Mouse (Mus musculus) heart, adult 11 months (tissue): ENCODE data around the gene Lrrc14b.

Experiments
- DNase-seq: peaks from one replicate; pipeline ENCODE4 v3.0.0; 2022

The Lrrc14b gene

GRCm38 (mm10) chr13:74363859-74364235 lies at the start of gene Lrrc14b:
TSS of gene Lrrc14b (minus strand) at chr13:74364005.
- peak; percentile 97 for DNase-seq

GRCm38 (mm10) chr13:74399298-74399839 lies 35.6 kb upstream of the Lrrc14b start, which contains the start of gene Ftl1-ps1:
TSS of gene Ftl1-ps1 (plus strand) at chr13:74399694.
- no peak for DNase-seq

- DNase-seq: no peak
Measured at GRCm38 (mm10) chr13:74391156-74391555, 27.4 kb upstream of the Lrrc14b start.

DNA sequence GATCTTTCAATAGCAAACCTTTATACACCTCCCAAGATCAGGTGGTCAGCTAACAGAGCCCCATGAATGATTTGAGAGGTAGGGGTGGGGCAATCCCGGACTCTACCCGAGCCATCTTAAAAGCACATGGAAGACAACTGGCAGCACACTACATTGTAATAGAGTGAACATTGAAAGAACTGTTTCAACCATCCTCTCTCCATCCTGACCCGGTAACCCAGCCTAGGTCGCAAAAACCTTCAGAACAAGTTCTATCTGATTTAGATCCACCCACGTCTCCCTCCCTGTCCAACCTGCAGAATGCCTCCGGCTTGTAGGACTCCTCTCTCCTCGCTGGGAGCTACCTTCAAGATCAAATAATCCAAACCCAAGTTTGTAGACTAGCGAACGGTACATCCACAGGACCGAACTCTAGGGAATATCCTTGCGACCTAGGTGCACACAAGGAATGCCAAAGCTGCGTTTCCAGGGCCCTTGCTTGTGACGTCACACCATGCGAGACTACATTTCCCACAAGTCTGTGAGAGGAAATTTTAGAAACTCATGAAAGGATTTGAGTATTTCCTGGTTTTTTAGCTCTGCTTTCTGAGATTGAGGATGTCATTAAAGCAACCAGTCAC lies 26.7 kb upstream of the Lrrc14b start, which contains the start of gene Zfp72:
Gene Zfp72, minus strand, starts transcription at position 466 of the 620 bp plus-strand sequence.
- DNase-seq: peak; percentile 96

GRCm38 (mm10) chr13:74389730-74390129 lies 25.9 kb upstream of the Lrrc14b start:
- DNase-seq: no peak

DNA sequence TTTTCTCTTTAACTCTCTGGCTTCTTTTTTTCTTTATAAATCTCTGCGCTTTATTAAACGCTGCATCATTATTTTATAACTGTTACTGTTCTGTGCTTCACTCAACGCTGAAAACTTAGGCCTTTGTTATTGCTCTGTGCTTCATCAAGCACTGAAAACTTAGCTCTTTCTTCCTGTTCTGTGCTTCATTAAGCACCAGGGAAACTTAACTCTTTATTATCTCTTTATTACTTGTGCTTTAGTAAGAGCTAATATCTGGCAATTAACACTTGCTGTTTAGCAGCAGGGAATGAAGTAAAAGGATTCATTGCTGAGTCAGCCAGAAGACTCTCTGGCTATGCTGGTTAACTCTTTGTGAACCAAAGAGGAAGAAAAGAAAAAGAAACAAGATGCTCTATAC lies 18.5 kb upstream of the Lrrc14b start:
- DNase-seq: no peak

DNA sequence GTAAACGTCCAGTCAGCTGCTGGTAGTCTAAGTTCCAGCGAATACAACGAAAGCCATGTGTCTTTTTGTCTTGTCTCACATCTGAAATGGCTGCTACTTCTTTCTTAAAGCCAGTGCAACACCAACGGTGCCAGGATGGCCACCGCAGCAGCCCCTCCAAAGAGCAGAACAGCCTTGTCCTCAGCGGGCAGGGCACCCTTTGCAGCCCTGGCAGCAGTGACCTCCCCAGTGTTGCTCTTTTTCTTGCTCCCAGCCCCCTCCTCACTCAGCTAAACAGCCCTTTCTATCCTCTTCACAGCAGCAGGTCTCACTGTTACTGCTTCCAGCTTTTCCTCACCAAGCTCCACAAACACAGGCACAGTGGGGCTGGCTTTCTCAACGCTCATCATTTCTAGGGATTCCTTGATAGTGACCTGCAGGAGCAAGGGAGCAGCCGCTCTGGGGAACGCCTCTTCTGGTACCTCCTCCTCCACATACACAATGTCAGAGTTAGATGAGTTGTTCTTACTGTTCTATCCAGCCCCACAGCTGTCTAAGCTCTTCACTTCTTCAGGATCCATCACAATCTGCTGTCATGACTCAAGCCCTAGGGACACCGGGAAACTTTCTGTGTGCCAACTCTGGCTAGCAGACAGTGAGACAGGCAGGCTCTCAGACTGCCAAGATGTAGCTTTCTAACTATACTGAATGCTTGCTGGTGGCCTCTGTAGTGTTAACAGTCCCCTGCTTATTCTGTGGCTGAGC lies 17.9 kb upstream of the Lrrc14b start:
- no peak for DNase-seq

GRCm38 (mm10) chr13:74363176-74363858 lies 488 bp downstream of the Lrrc14b start:
- peak; percentile 93 for DNase-seq

- DNase-seq: peak; percentile 85
Measured at GRCm38 (mm10) chr13:74362218-74362617, 1.6 kb downstream of the Lrrc14b start.

DNA sequence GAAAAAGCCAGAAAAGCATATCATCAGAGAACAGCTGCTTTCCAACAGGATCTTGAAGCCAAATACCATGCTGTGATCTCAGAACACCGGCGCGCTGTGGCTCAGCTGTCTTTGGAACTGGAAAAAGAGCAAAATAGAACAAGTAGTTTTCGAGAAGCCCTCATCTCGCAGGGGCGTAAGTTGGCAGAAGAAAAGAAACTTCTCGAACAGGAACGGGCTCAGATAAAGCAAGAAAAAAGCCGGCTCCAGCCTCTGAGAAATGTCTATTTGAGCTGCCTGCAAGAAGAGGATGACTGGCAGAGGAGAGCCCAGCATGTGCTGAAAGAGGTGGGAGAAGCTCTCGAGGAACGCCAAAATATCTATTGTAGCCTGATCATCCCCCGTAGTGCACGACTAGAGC lies 7.3 kb downstream of the Lrrc14b start:
- peak; percentile 78 for DNase-seq

- no peak for DNase-seq
Measured at GRCm38 (mm10) chr13:74350435-74350906, 13.3 kb downstream of the Lrrc14b start.

GRCm38 (mm10) chr13:74349566-74350434 lies 14.0 kb downstream of the Lrrc14b start, which contains the start of the genes Sdha and Ccdc127:
TSS of gene Sdha (minus strand) at chr13:74350280.
TSS of gene Ccdc127 (plus strand) at chr13:74350309.
- DNase-seq: peak; percentile 100

- DNase-seq: no peak
Measured at GRCm38 (mm10) chr13:74341036-74341435, 22.8 kb downstream of the Lrrc14b start.

DNA sequence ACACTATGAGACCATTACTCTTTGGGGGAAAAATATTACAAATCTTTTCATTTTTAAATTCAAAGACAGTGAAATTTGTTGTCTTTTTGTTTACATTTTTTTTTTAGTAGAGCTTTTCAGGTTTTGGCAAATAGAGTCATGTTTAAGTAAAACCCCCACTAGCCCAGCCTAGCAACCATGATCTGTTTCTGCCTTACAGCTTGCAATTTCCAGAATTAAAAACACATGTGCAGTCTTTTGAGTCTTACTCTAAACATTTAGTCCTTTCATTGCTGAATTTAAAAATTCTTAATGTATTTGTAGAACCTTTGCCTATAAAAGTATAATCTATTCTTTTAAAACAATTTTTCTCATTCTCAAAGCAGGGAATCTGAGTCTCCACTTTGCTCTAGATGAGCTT lies 34.5 kb downstream of the Lrrc14b start:
- DNase-seq: no peak

DNA sequence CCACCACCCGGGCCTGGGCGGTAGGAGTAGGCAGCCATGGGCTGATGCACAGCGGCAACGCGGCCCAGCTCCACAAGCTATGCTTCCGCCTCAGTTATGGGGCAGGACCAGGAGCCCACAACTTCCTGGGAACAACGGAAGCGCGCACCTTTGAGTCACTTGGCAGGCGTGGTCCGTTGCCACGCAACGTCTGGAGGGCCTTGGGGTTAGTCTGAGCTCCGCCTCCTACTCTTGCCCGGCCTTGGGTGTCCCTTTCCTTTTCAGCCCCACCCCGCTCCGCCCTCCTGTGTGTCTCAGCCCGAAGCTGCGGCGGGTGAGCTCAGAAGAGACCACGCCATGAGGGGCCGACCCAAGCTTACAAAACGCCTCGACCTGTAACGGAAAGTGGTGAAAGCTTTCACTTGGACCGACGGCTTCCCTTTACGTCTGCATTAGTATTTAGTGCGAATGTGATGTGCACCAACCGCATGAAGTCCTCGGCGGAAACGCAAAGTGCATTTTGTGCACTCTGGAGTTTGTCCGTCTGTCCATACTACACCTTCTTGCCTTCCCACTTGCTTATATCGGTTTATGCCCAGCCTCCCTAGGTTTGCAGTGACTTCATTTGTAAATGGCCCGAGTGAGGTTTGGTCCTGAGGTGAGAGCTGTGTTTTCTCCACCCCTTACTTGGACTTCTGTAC lies 46.5 kb downstream of the Lrrc14b start, which contains the start of gene Pdcd6:
Gene Pdcd6, minus strand, starts transcription at position 411 of the 680 bp plus-strand sequence.
- DNase-seq: peak; percentile 100

DNA sequence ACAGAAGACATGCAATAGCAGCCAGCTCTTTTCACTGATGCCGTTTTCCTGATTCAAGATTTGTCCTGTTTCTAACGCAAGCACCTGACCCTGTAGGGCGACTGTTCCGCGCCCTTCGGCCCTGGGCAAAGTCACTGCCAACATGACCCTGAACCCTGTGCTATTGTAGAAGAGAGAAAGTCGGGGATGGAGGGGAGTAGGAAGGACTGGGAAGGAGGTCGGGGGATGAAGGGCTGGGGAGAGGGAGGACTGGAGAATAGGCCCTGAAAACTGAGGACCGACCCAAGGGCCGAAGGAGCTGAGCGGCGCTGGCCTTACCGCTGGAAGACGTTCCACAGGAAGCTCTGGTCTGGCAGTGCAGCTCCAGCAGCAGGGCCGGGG lies 47.0 kb downstream of the Lrrc14b start:
- no peak for DNase-seq

DNA sequence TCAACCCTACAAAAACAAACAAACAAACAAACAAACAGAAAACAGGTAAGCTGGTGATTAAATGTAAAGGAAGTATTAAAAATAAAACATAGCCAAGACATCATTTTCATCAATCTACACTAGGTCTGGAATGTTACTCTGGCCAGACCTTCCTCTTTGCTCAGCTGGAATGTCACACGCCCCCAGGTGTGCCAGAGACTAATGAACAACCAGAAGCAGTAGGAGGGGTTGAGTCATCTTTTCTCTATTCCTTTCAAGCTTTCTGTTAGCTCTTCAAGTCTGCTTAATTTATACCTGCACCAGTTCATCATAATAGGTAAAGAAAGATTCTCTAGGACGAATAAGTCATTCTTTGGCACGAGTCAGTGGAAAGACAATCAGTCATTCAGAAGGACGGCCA lies 47.4 kb downstream of the Lrrc14b start:
- DNase-seq: peak; percentile 37

- peak; percentile 49 for DNase-seq
Measured at GRCm38 (mm10) chr13:74314616-74315015, 49.2 kb downstream of the Lrrc14b start.
